Mouse (Mus musculus): ENCODE results near the gene Rer1. TPM values are rescaled to one million over a fixed set of nuclear protein-coding genes. Genes with fewer than 3 reads are reported as not detected.

Rer1 gene
- polyA plus RNA-seq, 1 experiment: 37.7 TPM

- DNase-seq (ENCODE audit: low read depth in 1 of 2, low spot score in 2 of 2): peak in 1 of 2 experiments; percentile 59
Measured at GRCm38 (mm10) chr4:155129132-155129917, 43.1 kb upstream of the Rer1 start.

GRCm38 (mm10) chr4:155128411-155128810 is 42.2 kb upstream of the Rer1 start:
- WGBS: 92% methylated on average over 15 of the region's 15 CpGs
- H3K27ac ChIP-seq (ENCODE audit: insufficient read depth, low read length): no peak overlapping the region
- H3K36me3 ChIP-seq (ENCODE audit: control insufficient read depth, insufficient read depth, low read length): no peaks in the 10 kb centered on the region
- H3K4me1 ChIP-seq (ENCODE audit: control insufficient read depth, insufficient read depth, insufficient read length): peaks cover 10% of the 10 kb centered on the region; the same call in 1 of the 2 replicates
- H3K4me3 ChIP-seq (ENCODE audit: extremely low read depth, insufficient read depth, insufficient read length): no peak overlapping the region
- no peaks in the 10 kb centered on the region for H3K27me3 ChIP-seq (ENCODE audit: control insufficient read depth, insufficient read depth, low read length)
- TF ChIP-seq CTCF (IDR thresholded peaks at IDR 0.05; ENCODE audit: extremely low read depth, insufficient read depth, insufficient read length, insufficient replicate concordance): no peak
- no peak for TF ChIP-seq POLR2A (IDR thresholded peaks at IDR 0.05; ENCODE audit: low read depth, low read length)
- no peak for DNase-seq (ENCODE audit: low read depth in 1 of 2, low spot score in 2 of 2)

More at GRCm38 (mm10) chr4:155129132-155129917, 43.1 kb upstream of the Rer1 start:
- peaks cover 10% of the 10 kb centered on the region; the same call in 1 of the 2 replicates for H3K4me1 ChIP-seq (ENCODE audit: control insufficient read depth, insufficient read depth, insufficient read length)
- no peak overlapping the region for H3K27ac ChIP-seq (ENCODE audit: insufficient read depth, low read length)
- 82% methylated on average over 10 of the region's 10 CpGs for WGBS
- no peak overlapping the region for H3K4me3 ChIP-seq (ENCODE audit: extremely low read depth, insufficient read depth, insufficient read length)
- no peaks in the 10 kb centered on the region for H3K36me3 ChIP-seq (ENCODE audit: control insufficient read depth, insufficient read depth, low read length)
- no peaks in the 10 kb centered on the region for H3K27me3 ChIP-seq (ENCODE audit: control insufficient read depth, insufficient read depth, low read length)
- TF ChIP-seq POLR2A (IDR thresholded peaks at IDR 0.05; ENCODE audit: low read depth, low read length): no peak
- peak; percentile 42; the same call in 1 of the 2 replicates for TF ChIP-seq CTCF (IDR thresholded peaks at IDR 0.05; ENCODE audit: extremely low read depth, insufficient read depth, insufficient read length, insufficient replicate concordance)

DNA sequence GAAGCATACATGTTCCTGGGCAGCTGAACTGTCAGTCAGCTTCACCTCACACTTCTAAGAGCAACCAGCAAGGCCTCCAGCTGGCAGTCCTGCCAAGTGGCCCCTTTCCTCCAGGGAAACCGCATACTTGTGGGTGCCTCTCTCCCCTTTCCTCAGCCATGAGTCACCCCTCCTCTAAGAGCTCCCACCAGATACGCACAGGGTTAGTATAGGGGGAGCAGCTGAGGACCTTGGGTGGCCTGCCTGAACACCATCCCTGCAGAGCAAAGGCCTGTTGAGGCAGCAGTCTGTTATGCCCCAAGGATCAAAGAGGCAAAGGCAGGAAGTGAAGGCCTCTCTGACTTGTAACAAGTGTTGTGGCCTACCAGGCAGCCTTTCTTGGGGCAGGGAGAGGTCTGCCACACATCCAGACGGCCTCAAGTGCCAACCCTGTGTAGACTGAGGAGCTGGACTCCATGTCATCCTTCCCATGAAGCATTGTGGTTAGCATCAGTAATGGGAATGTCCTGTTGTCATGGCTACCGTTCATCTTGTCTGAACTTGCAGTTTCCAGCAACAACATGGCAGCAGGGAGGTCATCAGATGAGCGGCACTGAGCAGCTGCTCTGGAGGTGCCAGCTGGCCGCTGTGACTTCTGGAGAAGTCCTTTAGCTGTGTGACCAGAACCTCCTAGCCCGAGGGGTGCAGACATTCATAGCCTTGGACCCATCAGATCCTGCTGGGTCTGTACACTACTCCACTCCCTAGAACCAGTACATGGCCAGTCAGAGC is 40.6 kb upstream of the Rer1 start:
- DNase-seq (ENCODE audit: low read depth in 1 of 2, low spot score in 2 of 2): peak in 1 of 2 experiments; percentile 19
- H3K4me3 ChIP-seq (ENCODE audit: extremely low read depth, insufficient read depth, insufficient read length): no peak overlapping the region
- no peaks in the 10 kb centered on the region for H3K27me3 ChIP-seq (ENCODE audit: control insufficient read depth, insufficient read depth, low read length)
- 42% methylated on average over 7 of the region's 7 CpGs for WGBS
- H3K4me1 ChIP-seq (ENCODE audit: control insufficient read depth, insufficient read depth, insufficient read length): peaks cover 10% of the 10 kb centered on the region; the same call in 1 of the 2 replicates
- TF ChIP-seq CTCF (IDR thresholded peaks at IDR 0.05; ENCODE audit: extremely low read depth, insufficient read depth, insufficient read length, insufficient replicate concordance) (no peak), POLR2A (IDR thresholded peaks at IDR 0.05; ENCODE audit: low read depth, low read length) (no peak)
- no peak overlapping the region for H3K27ac ChIP-seq (ENCODE audit: insufficient read depth, low read length)
- H3K36me3 ChIP-seq (ENCODE audit: control insufficient read depth, insufficient read depth, low read length): no peaks in the 10 kb centered on the region

GRCm38 (mm10) chr4:155126194-155126593 is 40.0 kb upstream of the Rer1 start:
- H3K36me3 ChIP-seq (ENCODE audit: control insufficient read depth, insufficient read depth, low read length): no peaks in the 10 kb centered on the region
- no peak overlapping the region for H3K4me3 ChIP-seq (ENCODE audit: extremely low read depth, insufficient read depth, insufficient read length)
- no peak for DNase-seq (ENCODE audit: low read depth in 1 of 2, low spot score in 2 of 2)
- no peak overlapping the region for H3K27ac ChIP-seq (ENCODE audit: insufficient read depth, low read length)
- TF ChIP-seq POLR2A (IDR thresholded peaks at IDR 0.05; ENCODE audit: low read depth, low read length): no peak
- TF ChIP-seq CTCF (IDR thresholded peaks at IDR 0.05; ENCODE audit: extremely low read depth, insufficient read depth, insufficient read length, insufficient replicate concordance): no peak
- WGBS: 49% methylated on average over 5 of the region's 5 CpGs
- H3K4me1 ChIP-seq (ENCODE audit: control insufficient read depth, insufficient read depth, insufficient read length): peaks cover 10% of the 10 kb centered on the region; the same call in 1 of the 2 replicates
- H3K27me3 ChIP-seq (ENCODE audit: control insufficient read depth, insufficient read depth, low read length): no peaks in the 10 kb centered on the region

GRCm38 (mm10) chr4:155125310-155125709 is 39.1 kb upstream of the Rer1 start:
- H3K4me3 ChIP-seq (ENCODE audit: extremely low read depth, insufficient read depth, insufficient read length): no peak overlapping the region
- H3K27ac ChIP-seq (ENCODE audit: insufficient read depth, low read length): no peak overlapping the region
- TF ChIP-seq CTCF (IDR thresholded peaks at IDR 0.05; ENCODE audit: extremely low read depth, insufficient read depth, insufficient read length, insufficient replicate concordance) (no peak), POLR2A (IDR thresholded peaks at IDR 0.05; ENCODE audit: low read depth, low read length) (no peak)
- no peak for DNase-seq (ENCODE audit: low read depth in 1 of 2, low spot score in 2 of 2)
- 61% methylated on average over 7 of the region's 7 CpGs for WGBS
- H3K36me3 ChIP-seq (ENCODE audit: control insufficient read depth, insufficient read depth, low read length): no peaks in the 10 kb centered on the region
- H3K27me3 ChIP-seq (ENCODE audit: control insufficient read depth, insufficient read depth, low read length): no peaks in the 10 kb centered on the region
- H3K4me1 ChIP-seq (ENCODE audit: control insufficient read depth, insufficient read depth, insufficient read length): peaks cover 10% of the 10 kb centered on the region; the same call in 1 of the 2 replicates

GRCm38 (mm10) chr4:155123868-155124534 is 37.8 kb upstream of the Rer1 start:
- Histone ChIP-seq H3K27me3 (ENCODE audit: control insufficient read depth, insufficient read depth, low read length) (no peaks in the 10 kb centered on the region), H3K4me3 (ENCODE audit: extremely low read depth, insufficient read depth, insufficient read length) (no peak overlapping the region), H3K27ac (ENCODE audit: insufficient read depth, low read length) (no peak overlapping the region), H3K4me1 (ENCODE audit: control insufficient read depth, insufficient read depth, insufficient read length) (peaks cover 10% of the 10 kb centered on the region; the same call in 1 of the 2 replicates), H3K36me3 (ENCODE audit: control insufficient read depth, insufficient read depth, low read length) (no peaks in the 10 kb centered on the region)
- TF ChIP-seq POLR2A (IDR thresholded peaks at IDR 0.05; ENCODE audit: low read depth, low read length): no peak
- no peak for TF ChIP-seq CTCF (IDR thresholded peaks at IDR 0.05; ENCODE audit: extremely low read depth, insufficient read depth, insufficient read length, insufficient replicate concordance)
- DNase-seq (ENCODE audit: low read depth in 1 of 2, low spot score in 2 of 2): no peak
- WGBS: 91% methylated on average over 9 of the region's 9 CpGs
